Mouse (Mus musculus): Measurements from ENCODE around the gene Scrt2. TPM values are rescaled to one million over a fixed set of nuclear protein-coding genes. Genes with fewer than 3 reads are reported as not detected.
A peak's percentile ranks its signal among the peaks of the same experiment; 100 is the strongest.

The Scrt2 gene
- polyA plus RNA-seq, 1 experiment from 2014 or later = not detected

GRCm38 (mm10) chr2:152109386-152109785 lies 28.1 kb downstream of the Scrt2 start:
- Histone ChIP-seq H3K36me3 (ENCODE audit: insufficient read depth, low read length) (no peaks in the 10 kb centered on the region), H3K4me3 (ENCODE audit: low read depth, low read length) (no peak overlapping the region), H3K27me3 (replicated peaks; ENCODE audit: insufficient read depth, low read length) (no peaks in the 10 kb centered on the region), H3K4me2 (replicated peaks; ENCODE audit: low read depth, low read length) (no peak overlapping the region), H3K4me1 (ENCODE audit: insufficient read depth, low read depth, low read length) (0 out of 2 replicates have a peak, but pooled peaks cover 6% of the 10 kb centered on the region), H3K9ac (replicated peaks; ENCODE audit: low read depth) (no peak overlapping the region), H3K27ac (ENCODE audit: low read length) (no peak overlapping the region), H3K9me3 (ENCODE audit: low read length) (no peaks in the 10 kb centered on the region)
- WGBS = 80% methylated on average over 5 of the region's 5 CpGs
- ATAC-seq (no peak), DNase-seq (ENCODE audit: low spot score) (no peak)
- TF ChIP-seq CTCF (IDR thresholded peaks at IDR 0.05) (no peak), EP300 (IDR thresholded peaks at IDR 0.05) (no peak)

GRCm38 (mm10) chr2:152111311-152111710 lies 30.0 kb downstream of the Scrt2 start:
- H3K36me3 ChIP-seq (ENCODE audit: insufficient read depth, low read length) = no peaks in the 10 kb centered on the region
- no peak overlapping the region for H3K4me2 ChIP-seq (replicated peaks; ENCODE audit: low read depth, low read length)
- no peak overlapping the region for H3K4me3 ChIP-seq (ENCODE audit: low read depth, low read length)
- H3K27me3 ChIP-seq (replicated peaks; ENCODE audit: insufficient read depth, low read length) = no peaks in the 10 kb centered on the region
- 0 out of 2 replicates have a peak, but pooled peaks cover under 1% of the 10 kb centered on the region for H3K4me1 ChIP-seq (ENCODE audit: insufficient read depth, low read depth, low read length)
- DNase-seq (ENCODE audit: low spot score) (peak; percentile 59), ATAC-seq (0 out of 2 replicates have a peak, but pooled peaks have one; percentile 18)
- H3K9me3 ChIP-seq (ENCODE audit: low read length) = no peaks in the 10 kb centered on the region
- TF ChIP-seq EP300 (IDR thresholded peaks at IDR 0.05) = no peak
- TF ChIP-seq CTCF (IDR thresholded peaks at IDR 0.05) = no peak
- no peak overlapping the region for H3K9ac ChIP-seq (replicated peaks; ENCODE audit: low read depth)
- H3K27ac ChIP-seq (ENCODE audit: low read length) = no peak overlapping the region
- WGBS = 61% methylated on average over 2 of the region's 2 CpGs

- peak; percentile 88 for ATAC-seq
- no peaks in the 10 kb centered on the region for H3K4me1 ChIP-seq (ENCODE audit: insufficient read depth, low read depth, low read length)
Measured at GRCm38 (mm10) chr2:152111920-152112319, 30.6 kb downstream of the Scrt2 start.

GRCm38 (mm10) chr2:152112490-152112889 lies 31.2 kb downstream of the Scrt2 start:
- no peaks in the 10 kb centered on the region for H3K9me3 ChIP-seq (ENCODE audit: low read length)
- no peak overlapping the region for H3K9ac ChIP-seq (replicated peaks; ENCODE audit: low read depth)
- H3K36me3 ChIP-seq (ENCODE audit: insufficient read depth, low read length) = no peaks in the 10 kb centered on the region
- no peak overlapping the region for H3K27ac ChIP-seq (ENCODE audit: low read length)
- TF ChIP-seq EP300 (IDR thresholded peaks at IDR 0.05) = no peak
- TF ChIP-seq CTCF (IDR thresholded peaks at IDR 0.05) = no peak
- no peak overlapping the region for H3K4me3 ChIP-seq (ENCODE audit: low read depth, low read length)
- ATAC-seq (no peak), DNase-seq (ENCODE audit: low spot score) (no peak)
- no peaks in the 10 kb centered on the region for H3K4me1 ChIP-seq (ENCODE audit: insufficient read depth, low read depth, low read length)
- 81% methylated on average over 5 of the region's 5 CpGs for WGBS
- H3K4me2 ChIP-seq (replicated peaks; ENCODE audit: low read depth, low read length) = no peak overlapping the region
- no peaks in the 10 kb centered on the region for H3K27me3 ChIP-seq (replicated peaks; ENCODE audit: insufficient read depth, low read length)

More at GRCm38 (mm10) chr2:152111920-152112319, 30.6 kb downstream of the Scrt2 start:
- peak; percentile 100 for TF ChIP-seq CTCF (IDR thresholded peaks at IDR 0.05)
- no peak for TF ChIP-seq EP300 (IDR thresholded peaks at IDR 0.05)
- Histone ChIP-seq H3K36me3 (ENCODE audit: insufficient read depth, low read length) (no peaks in the 10 kb centered on the region), H3K9me3 (ENCODE audit: low read length) (no peaks in the 10 kb centered on the region), H3K9ac (replicated peaks; ENCODE audit: low read depth) (no peak overlapping the region), H3K4me2 (replicated peaks; ENCODE audit: low read depth, low read length) (no peak overlapping the region), H3K4me3 (ENCODE audit: low read depth, low read length) (no peak overlapping the region), H3K27ac (ENCODE audit: low read length) (no peak overlapping the region), H3K27me3 (replicated peaks; ENCODE audit: insufficient read depth, low read length) (no peaks in the 10 kb centered on the region)
- peak; percentile 95 for DNase-seq (ENCODE audit: low spot score)
- 8% methylated on average over 7 of the region's 7 CpGs for WGBS

- TF ChIP-seq CTCF (IDR thresholded peaks at IDR 0.05) (no peak), EP300 (IDR thresholded peaks at IDR 0.05) (no peak)
- H3K27ac ChIP-seq (ENCODE audit: low read length) = no peak overlapping the region
- H3K4me3 ChIP-seq (ENCODE audit: low read depth, low read length) = no peak overlapping the region
- no peak overlapping the region for H3K4me2 ChIP-seq (replicated peaks; ENCODE audit: low read depth, low read length)
- no peaks in the 10 kb centered on the region for H3K9me3 ChIP-seq (ENCODE audit: low read length)
- no peak for ATAC-seq
- H3K9ac ChIP-seq (replicated peaks; ENCODE audit: low read depth) = no peak overlapping the region
- no peaks in the 10 kb centered on the region for H3K4me1 ChIP-seq (ENCODE audit: insufficient read depth, low read depth, low read length)
- no peaks in the 10 kb centered on the region for H3K36me3 ChIP-seq (ENCODE audit: insufficient read depth, low read length)
- no peaks in the 10 kb centered on the region for H3K27me3 ChIP-seq (replicated peaks; ENCODE audit: insufficient read depth, low read length)
- WGBS = 68% methylated on average over 10 of the region's 10 CpGs
- no peak for DNase-seq (ENCODE audit: low spot score)
Measured at GRCm38 (mm10) chr2:152112970-152113369, 31.6 kb downstream of the Scrt2 start.

GRCm38 (mm10) chr2:152114057-152114975 lies 33.0 kb downstream of the Scrt2 start:
- H3K9ac ChIP-seq (replicated peaks; ENCODE audit: low read depth) = no peak overlapping the region
- ATAC-seq = 0 out of 2 replicates have a peak, but pooled peaks have one; percentile 4

More at GRCm38 (mm10) chr2:152114057-152114975, 33.0 kb downstream of the Scrt2 start:
- Histone ChIP-seq H3K36me3 (ENCODE audit: insufficient read depth, low read length) (no peaks in the 10 kb centered on the region), H3K27me3 (replicated peaks; ENCODE audit: insufficient read depth, low read length) (no peaks in the 10 kb centered on the region), H3K4me1 (ENCODE audit: insufficient read depth, low read depth, low read length) (no peaks in the 10 kb centered on the region), H3K4me2 (replicated peaks; ENCODE audit: low read depth, low read length) (no peak overlapping the region), H3K27ac (ENCODE audit: low read length) (no peak overlapping the region), H3K9me3 (ENCODE audit: low read length) (no peaks in the 10 kb centered on the region), H3K4me3 (ENCODE audit: low read depth, low read length) (no peak overlapping the region)
- no peak for TF ChIP-seq CTCF (IDR thresholded peaks at IDR 0.05)
- no peak for TF ChIP-seq EP300 (IDR thresholded peaks at IDR 0.05)
- DNase-seq (ENCODE audit: low spot score) = no peak
- WGBS = 17% methylated on average over 36 of the region's 36 CpGs
